Mouse (Mus musculus) left cerebral cortex, adult 9 months (tissue): ENCODE measurements at regions not wholly inside any gene's neighbourhood (a gene's known extent, or its start where the extent isn't known, plus 50 kb on each side); places are given as distances from the start of the nearest gene placed in this dataset.

Experiments used
- DNase-seq, 2 experiments: peaks; one replicate each; pipeline ENCODE4 v3.0.0; 2022; ENCODE audit warnings: low spot score in 2 of 2

- peak; percentile 1 to 7 for DNase-seq
Measured at GRCm38 (mm10) chrX:145848937-145849783, 344.2 kb upstream of the Amot start.

DNA sequence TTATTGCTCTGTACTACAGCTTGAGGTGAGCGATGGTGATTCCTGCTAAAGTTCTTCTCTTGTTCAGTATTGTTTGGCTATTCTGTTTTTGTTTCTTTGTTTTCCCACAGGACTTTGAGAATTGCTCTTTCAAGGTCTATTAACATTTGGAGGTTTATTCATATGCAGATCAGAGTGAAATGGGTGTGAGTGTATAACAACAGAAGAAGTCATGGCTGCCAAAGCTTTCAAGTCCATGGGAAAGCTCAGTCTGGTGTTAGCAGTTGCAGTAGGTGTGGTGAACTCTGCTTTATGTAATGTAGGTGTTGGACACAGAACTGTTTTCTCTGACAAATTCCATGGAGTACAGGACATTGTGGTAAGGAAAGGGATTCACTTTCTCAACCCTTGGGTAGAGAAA is 328.1 kb upstream of the Amot start:
- DNase-seq, result no peak

- DNase-seq, result no peak
Measured at GRCm38 (mm10) chrX:145812995-145813394, 308.0 kb upstream of the Amot start.
